Mouse (Mus musculus) thymus, postnatal 14 days (tissue): Measurements from ENCODE around the gene Gm10647.
"Not testable (repeated sequence)": the region's sequence is repeated elsewhere in the genome, so short reads cannot be mapped to it uniquely, and the experiment has no call there.

Source experiments
- DNase-seq: peaks from one replicate; pipeline ENCODE4 v3.0.0; 2021

Gene Gm10647

GRCm38 (mm10) chr9:66796739-66797138 is at the start of gene Gm10647:
Gene Gm10647, plus strand, starts transcription at chr9:66797039.
- DNase-seq, result no peak

- DNase-seq, result no peak
Measured at GRCm38 (mm10) chr9:66748390-66748789, 48.4 kb upstream of the Gm10647 start.

- no peak for DNase-seq
Measured at GRCm38 (mm10) chr9:66752849-66753248, 44.0 kb upstream of the Gm10647 start.

- DNase-seq, result no peak
Measured at GRCm38 (mm10) chr9:66760991-66761390, 35.8 kb upstream of the Gm10647 start.

- DNase-seq, result no peak
Measured at GRCm38 (mm10) chr9:66768721-66769120, 28.1 kb upstream of the Gm10647 start.

- DNase-seq, result no peak
Measured at GRCm38 (mm10) chr9:66769275-66769674, 27.6 kb upstream of the Gm10647 start.

GRCm38 (mm10) chr9:66770701-66771100 is 26.1 kb upstream of the Gm10647 start:
- no peak for DNase-seq

GRCm38 (mm10) chr9:66784552-66784951 is 12.3 kb upstream of the Gm10647 start:
- peak; percentile 44 for DNase-seq

- DNase-seq, result peak; percentile 30
Measured at GRCm38 (mm10) chr9:66787821-66788220, 9.0 kb upstream of the Gm10647 start.

GRCm38 (mm10) chr9:66794629-66795463 is 2.0 kb upstream of the Gm10647 start:
- DNase-seq, result no peak

GRCm38 (mm10) chr9:66795464-66796324 is 1.1 kb upstream of the Gm10647 start, which contains the start of gene Aph1b:
Gene Aph1b, minus strand, starts transcription at chr9:66795490.
- peak; percentile 92 for DNase-seq

- no peak for DNase-seq
Measured at GRCm38 (mm10) chr9:66801947-66802346, 5.1 kb downstream of the Gm10647 start.

- DNase-seq, result not testable (repeated sequence)
Measured at GRCm38 (mm10) chr9:66805951-66806350, 9.1 kb downstream of the Gm10647 start.

GRCm38 (mm10) chr9:66813392-66813791 is 16.6 kb downstream of the Gm10647 start:
- DNase-seq, result peak; percentile 25

- peak; percentile 11 for DNase-seq
Measured at GRCm38 (mm10) chr9:66820996-66821395, 24.2 kb downstream of the Gm10647 start.

- peak; percentile 25 for DNase-seq
Measured at GRCm38 (mm10) chr9:66822255-66822654, 25.4 kb downstream of the Gm10647 start.

- DNase-seq, result peak; percentile 57
Measured at GRCm38 (mm10) chr9:66825990-66826389, 29.2 kb downstream of the Gm10647 start.

GRCm38 (mm10) chr9:66832366-66832908 is 35.6 kb downstream of the Gm10647 start:
- DNase-seq, result no peak

- no peak for DNase-seq
Measured at GRCm38 (mm10) chr9:66833851-66834250, 37.0 kb downstream of the Gm10647 start.

GRCm38 (mm10) chr9:66834318-66835096 is 37.7 kb downstream of the Gm10647 start, which contains the start of gene Aph1c:
Gene Aph1c, minus strand, starts transcription at chr9:66834726.
- peak; percentile 99 for DNase-seq

- DNase-seq, result no peak
Measured at GRCm38 (mm10) chr9:66835097-66835480, 38.2 kb downstream of the Gm10647 start.

GRCm38 (mm10) chr9:66846822-66847221 is 50.0 kb downstream of the Gm10647 start:
- no peak for DNase-seq
